Mouse (Mus musculus) CD4-positive, CD25-positive, alpha-beta regulatory T cell, adult 2 months (primary cell): ENCODE measurements around the gene Mbtd1.
A peak's percentile ranks its signal among the peaks of the same experiment; 100 is the strongest.
"Not testable (repeated sequence)": the region's sequence is repeated elsewhere in the genome, so short reads cannot be mapped to it uniquely, and the experiment has no call there.

Experiments used
- DNase-seq: peaks from one replicate; pipeline ENCODE4 v3.0.0-alpha.2; 2012; ENCODE audit warnings: low read depth, low spot score

Gene Mbtd1

DNA sequence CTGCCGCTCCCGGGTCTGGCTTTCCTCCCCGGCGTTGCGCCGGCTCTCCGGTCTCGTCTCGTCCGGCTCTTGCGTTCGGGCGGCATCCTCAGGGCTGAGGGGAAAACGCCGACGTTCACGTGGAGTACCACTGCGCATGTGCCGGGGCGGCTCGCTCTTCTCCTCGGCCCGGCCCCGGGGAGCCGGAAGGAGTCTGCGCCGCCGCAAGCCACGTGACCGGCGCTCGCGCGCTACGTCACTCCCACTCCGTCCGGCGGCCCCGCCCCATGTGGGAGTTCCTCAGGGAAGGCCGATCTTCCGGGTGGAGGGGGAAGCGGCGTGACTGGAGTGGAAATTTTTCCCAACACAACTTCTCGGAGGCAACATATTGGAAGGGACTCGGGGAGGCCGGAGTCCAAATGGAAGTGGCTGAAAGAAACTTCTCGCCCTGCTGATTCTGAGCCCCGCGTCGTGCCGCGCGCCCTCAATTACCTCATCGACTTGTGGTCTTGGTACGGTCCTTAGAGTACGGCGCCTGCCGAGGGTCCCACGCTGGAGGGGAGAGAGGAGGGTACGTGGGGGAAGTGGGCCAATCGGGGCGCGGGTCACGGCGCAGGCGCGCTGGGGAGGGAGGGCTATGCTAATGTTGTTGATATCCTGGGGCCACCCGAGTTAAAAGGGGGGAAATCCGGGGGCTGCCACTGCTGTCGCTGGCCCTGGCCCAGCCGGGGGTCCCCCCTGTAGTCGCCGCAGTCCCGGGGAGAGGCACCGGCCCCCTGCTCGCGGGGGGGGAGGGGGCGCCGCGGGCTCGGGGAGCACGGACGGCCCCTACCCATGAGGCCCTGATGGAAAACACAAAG, at the start of gene Mbtd1, which contains the start of gene Utp18:
Mbtd1 (plus strand) TSS at position 281 of the 839 bp plus-strand sequence.
Utp18 (minus strand) TSS at position 195 of the 839 bp plus-strand sequence.
- peak; percentile 99 for DNase-seq

DNA sequence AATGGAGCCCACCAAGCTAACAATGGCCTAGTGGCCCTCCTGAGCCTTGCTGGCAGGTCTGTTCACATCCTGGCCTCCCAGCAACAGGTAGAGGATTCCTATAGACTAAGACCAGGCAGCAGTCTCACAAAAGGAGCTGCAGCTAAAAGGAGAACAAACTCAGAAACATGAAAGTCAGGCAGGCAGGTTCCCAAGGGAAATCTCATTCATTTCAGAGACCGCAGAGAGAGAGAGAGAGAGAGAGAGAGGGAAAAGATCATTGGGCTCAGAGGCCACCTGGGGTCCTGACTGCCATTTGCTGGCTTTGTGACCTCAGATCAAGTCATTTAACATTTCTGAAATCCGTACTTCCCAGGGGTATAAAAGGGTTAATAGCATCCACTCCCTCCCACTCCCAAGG, 38.3 kb upstream of the Mbtd1 start:
- no peak for DNase-seq

DNA sequence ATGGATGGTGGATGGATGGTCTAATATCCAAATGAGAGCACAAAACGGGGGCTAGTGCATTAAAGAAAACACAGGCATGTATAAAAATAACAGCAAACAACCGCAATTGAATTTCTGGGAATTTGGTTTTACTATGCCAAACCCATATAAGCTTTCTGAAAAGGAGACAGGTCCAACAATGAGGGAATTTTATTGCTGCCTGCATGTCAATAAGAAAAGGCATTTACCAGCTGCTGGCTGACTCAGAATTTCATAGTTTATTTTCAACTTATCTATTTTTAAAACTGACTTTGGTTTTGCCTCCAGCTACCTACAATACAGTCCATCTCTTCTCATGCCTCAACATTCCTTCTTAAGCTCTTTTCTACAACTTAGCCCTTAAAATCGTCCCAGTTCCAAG, 33.1 kb upstream of the Mbtd1 start:
- DNase-seq: no peak

DNA sequence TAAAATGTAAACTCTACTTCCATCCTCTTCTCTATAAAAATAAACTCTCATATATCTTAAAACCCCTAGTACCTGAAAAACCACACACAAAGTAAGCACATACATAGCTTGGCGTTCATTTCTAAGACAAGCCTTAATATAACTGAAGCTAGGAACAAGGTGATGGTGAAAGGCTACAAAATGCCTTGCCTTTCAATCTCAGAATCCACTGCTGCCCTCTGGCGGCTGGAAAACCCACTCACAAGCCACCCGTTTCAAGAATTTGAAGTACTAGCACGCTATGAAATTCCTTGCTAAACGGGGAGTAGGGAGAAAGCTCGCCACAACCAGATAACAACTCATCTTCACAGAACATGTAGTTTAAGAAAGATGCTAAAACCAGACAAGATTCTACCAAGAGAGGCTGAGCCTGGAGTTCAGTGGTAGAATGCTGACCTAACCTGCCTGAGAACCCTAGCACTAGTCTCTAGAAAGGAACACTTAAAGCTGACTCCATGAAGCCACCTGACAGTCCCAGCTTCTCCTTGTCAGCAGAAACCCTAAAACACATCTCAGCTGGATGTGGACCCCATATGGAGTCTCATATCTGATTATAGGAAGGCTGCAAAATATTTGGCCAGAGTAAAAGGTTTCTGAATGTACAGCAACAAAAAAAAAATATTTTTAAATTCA, 29.2 kb upstream of the Mbtd1 start:
- peak; percentile 71 for DNase-seq

DNA sequence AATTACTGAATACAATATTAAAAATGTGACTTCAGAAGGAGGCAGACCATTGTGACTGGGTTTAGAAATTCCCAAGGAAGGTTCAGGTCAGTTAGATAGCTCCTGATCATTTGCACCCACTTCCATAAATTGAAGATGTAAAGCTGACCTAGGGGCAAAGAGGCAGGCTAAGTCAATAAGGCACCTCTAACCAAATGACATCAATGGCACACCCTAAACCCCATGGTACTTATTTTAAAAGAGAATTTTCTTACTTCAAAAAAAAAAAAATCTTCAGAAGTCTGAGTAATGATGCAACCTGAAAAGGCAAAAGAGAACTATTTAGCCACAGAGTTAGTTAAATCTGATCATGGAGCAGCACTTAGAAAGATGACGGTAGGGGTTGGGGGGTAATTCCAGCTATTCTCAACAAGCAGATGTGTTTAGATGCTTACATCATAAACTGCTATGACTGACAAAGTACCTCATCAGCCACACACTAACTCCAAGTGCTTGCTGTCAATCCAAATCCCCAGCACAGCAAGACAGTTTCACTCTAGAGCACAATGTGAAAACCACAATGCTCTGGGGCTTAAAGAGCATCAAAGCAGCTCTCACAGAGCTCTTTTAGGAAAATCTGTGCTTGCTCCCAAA, 25.0 kb upstream of the Mbtd1 start:
- no peak for DNase-seq

DNA sequence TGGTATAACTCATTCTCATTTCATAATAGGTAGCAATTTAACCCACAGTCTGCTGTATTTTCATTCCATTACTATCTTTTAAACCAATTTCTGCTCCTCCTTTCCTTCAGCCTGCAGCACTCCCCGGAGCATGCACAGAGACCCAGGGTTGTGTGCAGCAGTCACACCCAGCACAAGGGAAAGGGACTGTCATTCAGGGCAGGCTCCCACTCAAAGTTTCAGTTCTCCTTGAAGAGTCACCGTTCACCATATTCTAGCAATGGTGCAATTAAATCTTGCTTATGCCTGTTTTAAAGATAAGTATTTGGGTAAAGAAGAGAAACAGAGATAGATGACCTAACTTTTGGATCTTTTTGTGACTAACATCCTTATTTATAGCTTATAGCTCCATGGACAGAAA, 24.5 kb upstream of the Mbtd1 start:
- DNase-seq: no peak

DNA sequence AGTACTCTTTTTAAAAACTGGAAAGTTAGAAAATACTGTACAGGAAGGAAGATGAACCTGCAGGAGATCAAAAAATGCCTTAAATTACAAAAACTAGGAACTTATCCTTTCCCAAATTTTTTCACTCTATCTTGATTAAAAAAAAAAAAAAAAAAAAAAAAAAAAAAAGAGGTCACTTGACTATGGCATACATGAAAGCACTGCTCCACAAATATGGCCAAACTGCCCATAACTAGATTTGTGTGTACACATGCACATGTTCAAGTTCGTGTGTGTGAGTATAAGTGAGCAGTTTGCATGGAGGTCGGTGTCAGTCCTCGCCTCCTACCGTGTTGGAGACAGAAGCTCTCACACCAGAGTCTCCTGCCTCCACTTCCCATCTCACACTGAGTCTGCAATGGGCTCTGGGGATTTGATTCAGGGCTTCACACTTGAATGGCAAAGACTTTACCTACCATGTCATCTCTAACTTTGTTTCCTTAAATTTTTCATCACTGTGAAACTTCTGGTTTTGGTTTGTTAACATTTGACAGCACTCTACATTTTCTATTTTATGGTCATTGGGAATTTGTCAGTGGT, 23.5 kb upstream of the Mbtd1 start:
- no peak for DNase-seq

DNA sequence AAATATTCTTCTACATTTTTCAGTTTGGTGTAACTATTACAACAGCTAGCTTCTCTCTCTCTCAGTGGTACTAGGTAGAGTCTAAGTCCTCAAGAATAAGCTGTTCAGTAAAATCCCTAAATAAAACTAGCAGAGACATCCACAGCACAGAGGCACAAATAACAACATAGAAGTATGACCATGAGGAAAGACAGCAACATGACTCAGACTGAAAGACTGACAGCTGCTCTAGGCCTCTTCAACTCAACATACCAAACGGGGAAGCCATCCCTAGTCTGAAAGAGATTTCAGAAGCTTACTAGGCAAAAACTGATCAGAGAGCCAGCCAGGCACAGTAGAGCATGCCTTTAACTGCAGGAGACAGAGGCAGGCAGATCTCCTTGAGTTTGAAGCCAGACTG, 23.0 kb upstream of the Mbtd1 start:
- no peak for DNase-seq

DNA sequence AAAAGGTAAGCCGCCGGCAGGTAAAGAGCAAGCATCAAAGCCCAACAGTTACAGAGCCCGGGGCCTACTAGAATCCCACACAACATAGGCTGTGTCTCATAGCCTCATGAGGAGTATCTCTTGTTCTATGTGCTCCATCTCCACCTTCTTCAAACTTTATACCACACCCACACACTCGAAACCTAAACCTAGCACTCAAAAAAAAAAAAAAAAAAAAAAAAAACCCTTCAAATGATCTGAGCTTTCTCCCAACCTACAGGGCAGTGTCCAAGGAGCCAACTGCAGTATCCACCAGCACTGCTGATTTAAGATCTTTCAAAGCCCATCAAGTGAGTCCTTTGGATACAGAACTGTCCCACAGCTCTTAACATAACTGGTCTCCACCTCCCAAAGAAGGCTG, 1.6 kb upstream of the Mbtd1 start:
- peak; percentile 22 for DNase-seq

DNA sequence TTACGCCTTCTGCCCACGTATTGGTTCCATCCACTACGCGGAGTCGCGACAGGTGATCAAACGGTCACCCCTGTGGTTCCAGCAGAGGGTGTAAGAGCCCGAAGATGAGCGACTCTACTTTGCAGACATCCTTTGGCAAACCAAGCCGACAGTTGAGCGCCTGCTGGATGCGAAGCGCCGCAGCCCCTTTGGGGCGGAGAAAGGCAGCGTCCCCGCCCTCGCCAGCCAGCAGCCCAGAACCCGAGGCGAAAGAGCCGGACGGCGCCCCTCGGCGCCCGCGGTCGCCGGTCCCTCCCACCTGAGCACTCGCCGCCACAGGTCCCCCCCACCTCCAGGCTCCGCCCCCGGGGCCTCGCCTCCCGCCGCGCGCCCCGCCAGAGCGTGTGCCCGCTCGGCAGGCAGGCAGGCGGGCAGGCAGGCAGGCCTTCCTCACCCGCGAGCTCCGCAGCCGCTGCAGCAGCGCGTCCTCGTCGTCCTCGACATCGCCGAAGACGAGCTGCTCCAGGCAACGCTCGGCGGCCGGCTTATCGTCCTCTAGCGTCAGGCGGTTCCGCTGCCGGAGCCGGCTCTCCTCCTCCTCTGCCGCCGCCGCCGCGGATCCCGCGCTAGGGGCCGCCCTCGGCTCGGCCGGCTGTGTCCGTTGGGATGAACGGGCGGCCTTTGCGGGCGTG, 616 bp upstream of the Mbtd1 start:
- DNase-seq: peak; percentile 88

DNA sequence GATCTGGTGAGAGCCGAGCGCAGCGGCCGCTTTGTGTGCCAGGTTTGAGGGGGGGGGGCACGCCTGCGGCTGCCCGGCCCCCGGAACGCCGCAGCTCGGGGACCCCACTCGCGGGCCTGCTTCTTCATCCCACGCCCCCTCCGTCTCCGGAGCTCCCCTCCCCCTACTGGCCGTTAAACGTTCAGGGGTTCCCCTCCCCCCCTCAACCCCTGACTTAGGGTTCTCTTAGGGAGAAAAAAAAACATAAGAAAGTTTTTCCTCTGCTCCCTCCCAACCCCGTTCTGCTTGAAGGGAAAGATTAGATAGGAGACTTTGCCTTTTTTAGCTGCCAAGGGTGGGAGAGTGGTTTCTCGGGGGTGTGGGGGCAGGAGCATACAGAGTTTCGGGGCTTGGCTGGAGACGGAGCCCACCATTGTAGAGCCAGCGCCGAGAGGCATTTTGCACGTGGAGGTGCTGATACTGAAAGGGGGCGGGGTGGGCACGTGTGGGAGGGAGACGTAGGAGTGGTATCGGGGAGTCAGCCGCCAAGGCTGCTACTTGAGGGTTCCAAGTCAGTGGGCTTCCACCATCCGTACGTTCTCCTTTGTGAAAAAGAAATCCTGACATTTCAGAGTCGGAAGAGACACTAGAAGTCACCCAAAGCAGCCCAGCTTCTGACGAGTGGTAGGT, 893 bp downstream of the Mbtd1 start:
- peak; percentile 75 for DNase-seq

DNA sequence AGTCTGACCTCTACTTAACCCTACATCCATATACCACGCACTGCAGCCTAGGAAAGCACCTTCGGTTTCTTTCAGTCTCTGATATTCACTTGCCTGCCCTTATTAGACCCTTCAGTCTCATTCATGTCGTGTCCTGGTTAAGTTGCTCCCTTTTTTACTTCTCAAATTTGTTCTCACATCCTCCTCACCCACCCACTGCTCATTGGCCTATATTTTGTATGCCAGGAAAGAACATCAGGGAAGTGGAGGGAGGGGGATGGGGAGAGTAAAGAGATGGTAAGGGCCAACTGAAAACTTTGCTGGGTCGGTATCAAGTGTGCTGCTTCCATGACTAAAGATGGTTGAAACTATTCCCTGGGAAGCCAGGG, 1.4 kb downstream of the Mbtd1 start:
- DNase-seq: no peak

DNA sequence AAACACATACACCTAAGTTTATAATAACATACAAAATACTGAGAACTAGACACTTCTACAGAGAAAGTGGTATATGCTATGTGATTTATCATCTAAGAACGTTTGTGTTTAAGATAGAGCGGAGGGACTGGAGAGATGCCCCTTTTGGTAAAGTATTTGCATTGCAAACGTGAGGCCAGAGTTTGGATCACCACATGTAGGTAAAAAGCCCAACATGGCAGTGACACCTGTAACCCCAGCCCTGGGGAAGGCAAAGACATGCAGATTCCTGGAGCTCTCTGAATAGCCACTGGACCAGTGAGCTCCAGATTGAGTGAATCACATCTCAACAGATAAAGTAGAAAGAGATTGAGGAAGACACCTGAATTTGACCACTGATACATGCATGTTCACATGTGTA, 12.1 kb downstream of the Mbtd1 start:
- DNase-seq: no peak

DNA sequence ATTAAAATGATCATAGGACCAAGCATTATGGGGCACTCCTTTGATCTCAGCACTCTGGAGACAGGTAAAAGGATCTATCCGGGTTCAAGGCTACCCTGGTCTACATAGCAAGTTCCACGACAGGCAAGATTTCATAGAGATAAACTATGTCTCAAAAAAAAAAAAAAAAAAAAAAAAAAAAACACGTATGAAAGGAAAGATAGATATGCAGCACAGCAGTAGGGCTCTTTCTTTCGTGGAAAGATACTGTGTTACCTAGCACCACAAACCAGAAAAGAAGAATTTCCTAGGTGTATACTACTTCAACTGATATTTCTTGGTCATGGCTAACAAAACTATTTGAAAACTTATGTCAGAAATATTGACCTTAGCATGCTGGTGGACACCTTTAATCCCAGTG, 21.2 kb downstream of the Mbtd1 start:
- DNase-seq: no peak

DNA sequence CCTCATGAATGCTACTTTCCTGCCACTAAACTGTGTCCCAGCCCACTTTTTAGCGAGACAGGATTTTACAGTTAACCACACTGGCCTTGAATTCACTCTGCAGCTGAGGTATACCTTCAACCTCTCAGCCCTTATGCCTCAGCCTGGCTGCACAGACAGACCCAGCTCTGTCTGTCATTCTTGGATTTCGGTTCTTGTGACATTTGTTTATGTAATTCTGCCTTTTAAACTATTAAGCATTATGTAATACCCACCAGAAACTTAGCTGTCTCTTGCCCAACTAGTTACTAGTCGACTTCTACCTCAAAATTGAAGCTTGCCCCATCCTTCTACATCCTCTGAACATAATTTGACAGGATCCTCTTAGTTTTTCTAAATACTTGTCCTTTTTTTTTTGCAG, 22.2 kb downstream of the Mbtd1 start:
- DNase-seq: no peak

DNA sequence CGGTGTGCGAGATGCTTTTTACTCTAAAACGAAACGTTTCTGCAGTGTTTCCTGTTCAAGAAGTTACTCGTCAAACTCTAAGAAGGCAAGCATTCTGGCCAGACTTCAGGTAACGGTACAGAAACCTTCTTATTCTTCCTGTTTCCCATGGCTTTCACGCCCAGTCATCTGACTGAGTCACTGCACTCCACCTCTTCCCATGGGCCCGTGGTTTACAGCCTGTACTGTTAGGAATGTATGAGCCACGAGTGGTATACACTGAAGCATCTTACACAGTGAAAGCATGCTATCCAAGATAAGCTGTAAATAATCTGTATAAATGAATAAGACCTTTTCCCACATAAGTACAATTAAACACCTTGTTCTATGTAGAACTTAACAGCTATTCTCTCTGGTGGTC, 23.2 kb downstream of the Mbtd1 start:
- DNase-seq: no peak

DNA sequence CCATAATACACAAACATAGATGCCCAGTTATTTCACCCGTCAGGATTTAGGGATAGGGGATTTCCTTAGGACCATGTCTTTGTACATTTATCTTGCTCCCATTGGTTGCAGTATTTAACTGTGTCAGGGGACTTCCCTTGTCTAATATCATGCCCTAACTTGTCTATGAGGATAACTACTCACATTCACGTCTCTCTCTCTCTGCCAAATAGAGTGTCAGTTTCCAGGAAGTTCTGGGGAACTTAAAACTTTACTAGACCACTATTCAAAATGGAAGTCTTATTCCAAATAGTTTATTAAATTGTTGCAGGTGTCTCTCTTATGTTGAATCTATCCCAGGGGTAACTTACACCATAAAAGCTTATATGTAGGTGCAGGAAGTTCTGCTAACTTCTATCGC, 26.0 kb downstream of the Mbtd1 start:
- no peak for DNase-seq

DNA sequence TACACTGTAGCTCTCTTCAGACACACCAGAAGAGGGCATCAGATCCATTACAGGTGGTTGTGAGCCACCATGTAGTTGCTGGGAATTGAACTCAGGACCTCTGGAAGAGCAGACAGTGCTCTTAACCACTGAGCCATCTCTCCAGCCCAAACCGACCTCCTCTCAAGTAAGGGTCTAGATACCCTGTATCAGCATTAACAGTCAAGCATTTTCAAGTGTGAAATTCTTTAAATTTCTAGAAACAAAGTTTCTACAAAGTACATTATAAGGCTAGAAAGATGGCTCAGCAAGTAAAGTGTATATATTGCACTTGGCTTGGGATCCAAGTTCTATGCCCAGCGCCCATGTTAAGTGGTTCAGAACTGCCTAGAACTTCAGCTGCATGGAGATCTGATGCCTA, 29.4 kb downstream of the Mbtd1 start:
- DNase-seq: not testable (repeated sequence)

DNA sequence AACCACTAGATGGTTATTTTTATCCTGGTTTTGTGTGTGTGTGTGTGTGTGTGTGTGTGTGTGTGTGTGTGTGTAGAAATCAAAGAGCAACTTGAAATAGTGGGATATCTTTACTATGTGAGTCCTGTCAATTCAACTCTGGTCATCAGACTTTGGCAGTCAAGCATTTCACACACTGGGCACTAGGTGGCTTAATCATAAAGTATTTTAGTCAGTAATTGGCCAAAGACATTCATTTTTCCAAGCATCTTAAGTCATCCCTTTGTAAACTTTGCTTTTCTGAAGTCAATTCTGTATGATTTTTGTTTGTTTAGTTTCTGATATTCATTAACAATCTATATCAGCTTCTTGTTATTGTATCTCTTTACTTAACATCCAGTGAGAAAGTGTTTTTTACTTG, 43.5 kb downstream of the Mbtd1 start:
- DNase-seq: no peak

DNA sequence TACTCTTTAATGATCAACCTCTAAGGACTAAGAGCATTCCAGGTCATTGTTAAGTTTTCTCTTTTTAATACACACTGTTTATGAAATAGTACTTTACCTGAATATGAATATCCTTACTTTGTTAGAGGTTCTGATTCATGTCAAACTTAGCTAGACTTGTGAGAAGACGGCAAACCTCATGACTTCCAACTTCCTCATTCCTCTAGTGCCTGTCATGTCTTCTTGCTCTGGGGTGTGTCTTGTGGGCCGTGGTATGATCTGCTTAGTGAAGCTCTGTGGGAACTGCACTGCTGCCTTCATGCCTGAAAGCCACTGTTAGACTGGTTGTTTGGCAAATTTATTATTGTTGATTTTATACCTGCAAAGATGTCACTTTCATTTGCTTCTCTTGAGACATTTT, 55.3 kb downstream of the Mbtd1 start:
- DNase-seq: no peak

DNA sequence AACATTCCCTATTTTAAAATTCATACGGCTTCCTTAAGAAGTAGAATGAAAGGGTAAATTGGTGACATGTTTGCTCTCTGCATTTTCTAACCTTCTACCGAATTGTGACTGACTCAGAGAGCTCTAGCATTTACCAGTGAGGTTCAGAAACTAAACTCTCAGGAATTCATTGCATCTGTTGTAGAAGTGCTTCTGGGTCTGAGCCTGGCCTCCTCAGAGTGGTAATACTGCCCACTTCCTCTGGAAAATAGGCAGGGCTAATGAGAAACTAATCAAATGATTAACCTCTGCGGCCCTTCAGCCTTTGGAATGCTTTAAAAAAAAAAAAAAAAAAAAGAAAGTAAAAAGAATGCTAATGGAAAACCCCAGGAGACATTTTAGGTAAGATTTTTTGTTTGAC, 59.3 kb downstream of the Mbtd1 start:
- DNase-seq: no peak
